Mouse (Mus musculus) neural tube, embryonic 11.5 days (tissue): Measurements from ENCODE around the gene Ldhb. TPM values are rescaled to one million over a fixed set of nuclear protein-coding genes. Genes with fewer than 3 reads are reported as not detected.
"Not testable (repeated sequence)": the region's sequence is repeated elsewhere in the genome, so short reads cannot be mapped to it uniquely, and the experiment has no call there.

Source experiments
- ATAC-seq: fragments of 200-750 bp; cut with Nextera tagmentation; 2 replicates; pipeline ENCODE4 v1.8.0; 2017; ENCODE audit warnings: moderate number of reproducible peaks, mild to moderate bottlenecking, moderate TSS enrichment, moderate library complexity; ENCODE audit not compliant: insufficient read depth, low FRiP score, low TSS enrichment
- DNase-seq: peaks from one replicate; pipeline ENCODE4 v3.0.0-alpha.2; 2015; ENCODE audit warnings: low spot score
- H3K27ac ChIP-seq: fragments of 300-500 bp; sonication (generic); 2 replicates; pipeline ENCODE4 v1.5.1; 2014; ENCODE audit warnings: low read depth, mild to moderate bottlenecking, low read length
- H3K27me3 ChIP-seq: fragments of 300-500 bp; sonication (generic); 2 replicates; pipeline ENCODE4 v1.6.1; 2014; ENCODE audit warnings: mild to moderate bottlenecking, low read length, mixed read lengths; ENCODE audit not compliant: control insufficient read depth, insufficient read depth
- H3K36me3 ChIP-seq: fragments of 300-500 bp; sonication (generic); 2 replicates; pipeline ENCODE4 v1.6.1; 2014; ENCODE audit warnings: mild to moderate bottlenecking, low read length, moderate library complexity, mixed read lengths; ENCODE audit not compliant: control insufficient read depth, insufficient read depth
- H3K4me1 ChIP-seq: fragments of 300-500 bp; sonication (generic); 2 replicates; pipeline ENCODE4 v1.6.1; 2014; ENCODE audit warnings: low read length, mixed read lengths; ENCODE audit not compliant: control insufficient read depth, insufficient read depth
- H3K4me2 ChIP-seq: fragments of 300-500 bp; sonication (generic); 2 replicates; pipeline ENCODE4 v1.6.1; 2014; ENCODE audit warnings: low read depth, mild to moderate bottlenecking, moderate library complexity
- H3K4me3 ChIP-seq: fragments of 300-500 bp; sonication (generic); 2 replicates; pipeline ENCODE4 v1.5.1; 2014; ENCODE audit warnings: low read depth, low read length
- H3K9ac ChIP-seq: fragments of 300-500 bp; sonication (generic); 2 replicates; pipeline ENCODE4 v1.6.1; 2014; ENCODE audit warnings: mild to moderate bottlenecking, low read length
- H3K9me3 ChIP-seq: fragments of 300-500 bp; sonication (generic); 2 replicates; pipeline ENCODE4 v1.6.1; 2016; ENCODE audit warnings: low read length; ENCODE audit not compliant: control insufficient read depth
- WGBS: fragments of 180-500 bp; shearing (Covaris S2); extraction: QIAGEN DNeasy Blood & Tissue Kit; methylation state at CpG from one replicate; pipeline ENCODE4 v1.1.7; 2014; 5-methylcytosine and 5-hydroxymethylcytosine counted together
- polyA plus RNA-seq: library from polyadenylated mRNA; unstranded; fragments of >200 nt; fragmentation: Nextera tagmentation; extraction: Ambion mirVana; gene quantifications from 2 replicates; pipeline ENCODE4 v1.2.1, GENCODE M21; 2014

Ldhb gene
- polyA plus RNA-seq, 1 experiment from 2014 or later, result 530 TPM

GRCm38 (mm10) chr6:142507033-142507784 lies 548 bp downstream of the Ldhb start:
- H3K4me1 ChIP-seq, result peaks cover 8% of the 10 kb centered on the region; the same call in 1 of the 2 replicates
- no peaks in the 10 kb centered on the region for H3K27me3 ChIP-seq
- H3K9ac ChIP-seq, result peak overlapping the region; percentile 89
- under 1% methylated on average over 30 of the region's 30 CpGs for WGBS
- no peaks in the 10 kb centered on the region for H3K9me3 ChIP-seq
- peak overlapping the region; percentile 61 for H3K4me3 ChIP-seq
- no peaks in the 10 kb centered on the region for H3K36me3 ChIP-seq
- DNase-seq (peak; percentile 51), ATAC-seq (peak; percentile 64)
- H3K27ac ChIP-seq, result no peak overlapping the region
- H3K4me2 ChIP-seq, result peak overlapping the region; percentile 89

- Histone ChIP-seq H3K4me1 (peaks cover 8% of the 10 kb centered on the region; the same call in 1 of the 2 replicates), H3K4me3 (peak overlapping the region; percentile 61), H3K4me2 (peak overlapping the region; percentile 89), H3K27ac (no peak overlapping the region), H3K36me3 (peaks cover under 1% of the 10 kb centered on the region; the same call in 1 of the 2 replicates), H3K9me3 (no peaks in the 10 kb centered on the region), H3K27me3 (no peaks in the 10 kb centered on the region), H3K9ac (peak overlapping the region; percentile 89)
- ATAC-seq (no peak), DNase-seq (no peak)
- 7% methylated on average over 10 of the region's 10 CpGs for WGBS
Measured at GRCm38 (mm10) chr6:142506338-142507032, 1.3 kb downstream of the Ldhb start.

GRCm38 (mm10) chr6:142503601-142504000 lies 4.2 kb downstream of the Ldhb start:
- no peaks in the 10 kb centered on the region for H3K9me3 ChIP-seq
- DNase-seq (no peak), ATAC-seq (no peak)
- H3K9ac ChIP-seq, result no peak overlapping the region
- H3K4me2 ChIP-seq, result no peak overlapping the region
- H3K36me3 ChIP-seq, result peaks cover 2% of the 10 kb centered on the region; the same call in 1 of the 2 replicates
- H3K4me3 ChIP-seq, result no peak overlapping the region
- peaks cover 8% of the 10 kb centered on the region; the same call in 1 of the 2 replicates for H3K4me1 ChIP-seq
- no peak overlapping the region for H3K27ac ChIP-seq
- 84% methylated on average over 8 of the region's 8 CpGs for WGBS
- no peaks in the 10 kb centered on the region for H3K27me3 ChIP-seq

GRCm38 (mm10) chr6:142502519-142503125 lies 5.1 kb downstream of the Ldhb start:
- no peak overlapping the region for H3K27ac ChIP-seq
- H3K4me1 ChIP-seq, result peaks cover 8% of the 10 kb centered on the region; the same call in 1 of the 2 replicates
- WGBS, result 93% methylated on average over 10 of the region's 10 CpGs
- DNase-seq, result no peak
- ATAC-seq, result no peak
- no peak overlapping the region for H3K9ac ChIP-seq
- peaks cover 7% of the 10 kb centered on the region for H3K36me3 ChIP-seq
- H3K4me2 ChIP-seq, result no peak overlapping the region
- no peak overlapping the region for H3K4me3 ChIP-seq
- H3K9me3 ChIP-seq, result no peaks in the 10 kb centered on the region
- no peaks in the 10 kb centered on the region for H3K27me3 ChIP-seq

- not testable (repeated sequence) for H3K36me3 ChIP-seq, DNase-seq, H3K4me1 ChIP-seq, H3K9me3 ChIP-seq, H3K4me3 ChIP-seq, H3K27me3 ChIP-seq, ATAC-seq, H3K9ac ChIP-seq, H3K4me2 ChIP-seq, H3K27ac ChIP-seq
- WGBS, result 93% methylated on average over 6 of the region's 6 CpGs
Measured at GRCm38 (mm10) chr6:142490114-142490513, 17.6 kb downstream of the Ldhb start.

GRCm38 (mm10) chr6:142487638-142488037 lies 20.1 kb downstream of the Ldhb start:
- Histone ChIP-seq H3K4me3 (no peak overlapping the region), H3K36me3 (peaks cover 2% of the 10 kb centered on the region; the same call in 1 of the 2 replicates), H3K27ac (no peak overlapping the region), H3K9me3 (no peaks in the 10 kb centered on the region), H3K27me3 (no peaks in the 10 kb centered on the region), H3K9ac (no peak overlapping the region), H3K4me2 (no peak overlapping the region), H3K4me1 (no peaks in the 10 kb centered on the region)
- ATAC-seq, result no peak
- 84% methylated on average over 9 of the region's 9 CpGs for WGBS
- DNase-seq, result no peak

- Histone ChIP-seq H3K4me2 (no peak overlapping the region), H3K27ac (no peak overlapping the region), H3K9me3 (no peaks in the 10 kb centered on the region), H3K9ac (no peak overlapping the region), H3K36me3 (no peaks in the 10 kb centered on the region), H3K4me1 (no peaks in the 10 kb centered on the region), H3K4me3 (no peak overlapping the region), H3K27me3 (no peaks in the 10 kb centered on the region)
- WGBS, result 90% methylated on average over 4 of the region's 4 CpGs
- ATAC-seq (no peak), DNase-seq (no peak)
Measured at GRCm38 (mm10) chr6:142485478-142486123, 22.2 kb downstream of the Ldhb start.

- no peaks in the 10 kb centered on the region for H3K36me3 ChIP-seq
- ATAC-seq, result no peak
- H3K9ac ChIP-seq, result no peak overlapping the region
- H3K4me1 ChIP-seq, result no peaks in the 10 kb centered on the region
- H3K9me3 ChIP-seq, result no peaks in the 10 kb centered on the region
- DNase-seq, result no peak
- no peak overlapping the region for H3K4me2 ChIP-seq
- 81% methylated on average over 7 of the region's 7 CpGs for WGBS
- no peaks in the 10 kb centered on the region for H3K27me3 ChIP-seq
- no peak overlapping the region for H3K4me3 ChIP-seq
- H3K27ac ChIP-seq, result no peak overlapping the region
Measured at GRCm38 (mm10) chr6:142477239-142477638, 30.5 kb downstream of the Ldhb start.
